Mouse (Mus musculus) lung, postnatal 0 days (tissue): ENCODE results near the gene Cby1. TPM values are rescaled to one million over a fixed set of nuclear protein-coding genes. Genes with fewer than 3 reads are reported as not detected.
"Not testable (repeated sequence)": the region's sequence is repeated elsewhere in the genome, so short reads cannot be mapped to it uniquely, and the experiment has no call there.

Source experiments
- ATAC-seq: fragments of 200-750 bp; cut with Nextera tagmentation; 2 replicates; pipeline ENCODE4 v1.8.0; 2017; ENCODE audit warnings: moderate library complexity
- DNase-seq: peaks from one replicate; pipeline ENCODE4 v3.0.0-alpha.2; 2016; ENCODE audit warnings: low spot score
- H3K27ac ChIP-seq: fragments of 300-500 bp; sonication (generic); 2 replicates; pipeline ENCODE4 v1.5.1; 2014; ENCODE audit warnings: antibody characterized with exemption, mild to moderate bottlenecking, low read length, mixed read lengths
- H3K27me3 ChIP-seq: fragments of 300-500 bp; sonication (generic); replicated peaks from 2 replicates; pipeline ENCODE4 v1.6.1; 2014; ENCODE audit warnings: low read length, mixed read lengths; ENCODE audit not compliant: insufficient read depth
- H3K36me3 ChIP-seq: fragments of 300-500 bp; sonication (generic); 2 replicates; pipeline ENCODE4 v1.6.1; 2014; ENCODE audit warnings: low read length, mixed read lengths; ENCODE audit not compliant: insufficient read depth
- H3K4me1 ChIP-seq: fragments of 300-500 bp; sonication (generic); 2 replicates; pipeline ENCODE4 v1.6.1; 2014; ENCODE audit warnings: antibody characterized with exemption, low read depth, low read length, mixed read lengths; ENCODE audit not compliant: insufficient read depth
- H3K4me2 ChIP-seq: fragments of 300-500 bp; sonication (generic); replicated peaks from 2 replicates; pipeline ENCODE4 v1.6.1; 2014; ENCODE audit warnings: low read depth, mild to moderate bottlenecking, low read length, moderate library complexity, mixed read lengths
- H3K4me3 ChIP-seq: fragments of 300-500 bp; sonication (generic); 2 replicates; pipeline ENCODE4 v1.5.1; 2014; ENCODE audit warnings: low read depth, low read length
- H3K9ac ChIP-seq: fragments of 300-500 bp; sonication (generic); replicated peaks from 2 replicates; pipeline ENCODE4 v1.6.1; 2014; ENCODE audit warnings: low read depth, mild to moderate bottlenecking
- H3K9me3 ChIP-seq: fragments of 300-500 bp; sonication (generic); 2 replicates; pipeline ENCODE4 v1.6.1; 2016; ENCODE audit warnings: low read length, mixed read lengths
- CTCF ChIP-seq: IDR thresholded peaks from 2 replicates; pipeline ENCODE4 v1.5.1; 2016; ENCODE audit warnings: antibody characterized with exemption, mild to moderate bottlenecking
- EP300 ChIP-seq: IDR thresholded peaks from 2 replicates; pipeline ENCODE4 v1.6.1; 2016; ENCODE audit warnings: antibody characterized with exemption, mild to moderate bottlenecking, control low read depth
- WGBS: fragments of 180-500 bp; shearing (Covaris S2); extraction: QIAGEN DNeasy Blood & Tissue Kit; methylation state at CpG from one replicate; pipeline ENCODE4 v1.1.7; 2014; 5-methylcytosine and 5-hydroxymethylcytosine counted together
- polyA plus RNA-seq: library from polyadenylated mRNA; unstranded; fragments of >200 nt; fragmentation: Nextera tagmentation; extraction: Ambion mirVana; gene quantifications from 2 replicates; pipeline ENCODE4 v1.2.1, GENCODE M21; 2015

Gene Cby1
- polyA plus RNA-seq, 1 experiment from 2014 or later = 45.3 TPM

GRCm38 (mm10) chr15:79670249-79670971 is 11.4 kb downstream of the Cby1 start, which contains the start of gene Tomm22:
Gene Tomm22, plus strand, starts transcription at chr15:79670861.
- DNase-seq (peak; percentile 98), ATAC-seq (peak; percentile 97)
- H3K27ac ChIP-seq = 0 out of 2 replicates have a peak within 1 kb of the TSS, but pooled peaks have one; percentile 14
- H3K4me2 ChIP-seq = peak within 1 kb of the TSS; percentile 81
- H3K36me3 ChIP-seq = peaks cover 19% of the 10 kb centered on the region
- H3K4me3 ChIP-seq = peak within 1 kb of the TSS; percentile 83
- no peaks in the 10 kb centered on the region for H3K4me1 ChIP-seq
- TF ChIP-seq CTCF = peak; percentile 71
- peak; percentile 50; the same call in 1 of the 2 replicates for TF ChIP-seq EP300
- peak within 1 kb of the TSS; percentile 82 for H3K9ac ChIP-seq
- no peaks in the 10 kb centered on the region for H3K9me3 ChIP-seq
- H3K27me3 ChIP-seq = no peaks in the 10 kb centered on the region
- WGBS = 20% methylated on average over 32 of the region's 33 CpGs

DNA sequence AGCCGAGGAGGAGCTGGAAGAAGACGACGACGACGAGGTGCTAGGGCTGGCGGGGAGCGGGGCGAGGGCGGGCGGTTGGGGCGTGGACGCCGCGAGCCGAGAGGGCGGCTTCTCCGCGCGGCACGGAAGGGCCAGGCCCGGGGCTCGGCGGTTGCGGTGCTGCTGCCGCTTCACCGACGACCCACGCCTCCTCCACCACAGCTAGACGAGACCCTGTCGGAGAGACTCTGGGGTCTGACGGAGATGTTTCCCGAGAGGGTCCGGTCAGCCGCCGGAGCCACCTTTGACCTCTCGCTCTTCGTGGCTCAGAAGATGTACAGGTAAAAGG is 11.9 kb downstream of the Cby1 start:
- TF ChIP-seq EP300 (no peak), CTCF (no peak)
- no peaks in the 10 kb centered on the region for H3K4me1 ChIP-seq
- peak overlapping the region; percentile 82 for H3K9ac ChIP-seq
- ATAC-seq (peak; percentile 25), DNase-seq (no peak)
- H3K36me3 ChIP-seq = peaks cover 21% of the 10 kb centered on the region; the same call in 1 of the 2 replicates
- H3K27me3 ChIP-seq = no peaks in the 10 kb centered on the region
- WGBS = under 1% methylated on average over 29 of the region's 37 CpGs
- no peaks in the 10 kb centered on the region for H3K9me3 ChIP-seq
- H3K4me3 ChIP-seq = peak overlapping the region; percentile 83
- H3K4me2 ChIP-seq = peak overlapping the region; percentile 81
- H3K27ac ChIP-seq = no peak overlapping the region

DNA sequence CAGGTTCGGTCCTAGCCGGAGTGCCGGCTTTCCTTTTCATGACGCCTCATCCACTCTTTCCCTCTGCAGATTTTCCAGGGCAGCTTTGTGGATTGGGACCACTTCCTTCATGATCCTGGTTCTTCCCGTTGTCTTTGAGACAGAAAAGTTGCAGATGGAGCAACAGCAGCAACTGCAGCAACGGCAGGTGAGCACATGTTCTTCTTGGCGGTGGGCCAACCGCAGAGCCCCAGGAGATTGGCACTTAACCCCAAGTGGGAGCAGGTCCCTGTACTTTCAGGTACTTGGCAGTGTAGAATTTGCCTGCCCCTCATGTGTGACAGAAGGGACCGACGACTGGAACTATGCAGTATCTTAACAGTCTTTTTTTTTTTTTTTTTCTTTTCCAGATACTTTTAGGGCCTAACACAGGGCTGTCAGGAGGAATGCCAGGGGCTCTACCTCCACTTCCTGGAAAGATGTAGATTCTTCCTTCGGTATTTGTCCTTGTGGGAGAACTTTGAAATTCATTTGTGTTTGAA is 12.9 kb downstream of the Cby1 start:
- WGBS = 58% methylated on average over 11 of the region's 11 CpGs
- ATAC-seq, H3K27ac ChIP-seq, H3K9me3 ChIP-seq, DNase-seq, H3K4me3 ChIP-seq, H3K4me1 ChIP-seq, H3K27me3 ChIP-seq, H3K9ac ChIP-seq: not testable (repeated sequence)
- H3K36me3 ChIP-seq = peaks cover 21% of the 10 kb centered on the region; the same call in 1 of the 2 replicates
- peak overlapping the region; percentile 81 for H3K4me2 ChIP-seq

DNA sequence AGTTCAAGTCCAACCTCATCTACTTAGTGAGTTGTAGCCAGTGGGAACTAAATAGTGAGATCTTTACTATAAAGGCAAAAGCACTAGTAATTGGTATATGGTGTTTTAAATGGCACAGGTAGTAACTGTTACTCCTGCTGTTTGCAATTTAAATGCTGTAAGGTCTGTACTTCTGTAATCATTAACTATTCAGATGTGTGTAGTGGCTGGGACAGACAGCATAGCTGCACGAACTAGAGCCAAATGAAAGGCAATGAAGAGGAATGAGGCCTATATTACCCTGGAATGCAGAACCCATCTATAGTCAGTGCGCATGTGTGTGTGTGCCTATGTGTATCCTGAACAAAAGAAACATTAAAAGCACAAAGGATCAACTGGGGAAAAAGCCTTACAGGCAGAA is 18.9 kb downstream of the Cby1 start:
- H3K4me1 ChIP-seq = no peaks in the 10 kb centered on the region
- H3K4me2 ChIP-seq = no peak overlapping the region
- no peak overlapping the region for H3K27ac ChIP-seq
- ATAC-seq = no peak
- WGBS = 74% methylated on average over 2 of the region's 2 CpGs
- no peak for DNase-seq
- no peak overlapping the region for H3K4me3 ChIP-seq
- H3K9me3 ChIP-seq = no peaks in the 10 kb centered on the region
- no peak for TF ChIP-seq CTCF
- no peak for TF ChIP-seq EP300
- H3K36me3 ChIP-seq = peaks cover 21% of the 10 kb centered on the region; the same call in 1 of the 2 replicates
- no peaks in the 10 kb centered on the region for H3K27me3 ChIP-seq
- no peak overlapping the region for H3K9ac ChIP-seq

DNA sequence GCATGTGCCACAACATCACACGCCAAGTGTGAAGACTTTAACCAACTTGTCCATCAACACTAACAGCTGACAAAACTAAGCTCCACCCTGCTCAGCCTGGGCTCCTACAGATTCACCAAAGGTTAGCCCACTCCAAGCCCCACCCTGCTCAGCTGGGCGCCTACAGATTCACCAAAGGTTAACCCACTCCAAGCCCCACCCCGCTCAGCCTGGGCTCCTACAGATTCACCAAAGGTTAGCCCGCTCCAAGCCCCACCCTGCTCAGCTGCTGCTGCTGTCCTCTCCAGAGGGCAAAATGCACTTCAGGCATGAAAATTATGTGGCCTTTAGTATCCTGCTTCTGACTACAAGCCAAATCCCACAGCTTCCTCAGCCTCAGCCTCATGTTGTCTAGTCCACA is 23.0 kb downstream of the Cby1 start:
- no peak overlapping the region for H3K4me3 ChIP-seq
- H3K27ac ChIP-seq = no peak overlapping the region
- DNase-seq (no peak), ATAC-seq (no peak)
- WGBS = 87% methylated on average over 4 of the region's 4 CpGs
- H3K4me2 ChIP-seq = no peak overlapping the region
- H3K4me1 ChIP-seq = peaks cover 30% of the 10 kb centered on the region
- no peaks in the 10 kb centered on the region for H3K36me3 ChIP-seq
- no peaks in the 10 kb centered on the region for H3K9me3 ChIP-seq
- no peaks in the 10 kb centered on the region for H3K27me3 ChIP-seq
- no peak overlapping the region for H3K9ac ChIP-seq
- TF ChIP-seq EP300 (no peak), CTCF (no peak)

- Histone ChIP-seq H3K9me3 (no peaks in the 10 kb centered on the region), H3K4me1 (peaks cover 30% of the 10 kb centered on the region), H3K4me2 (no peak overlapping the region; the same call in 1 of the 2 replicates), H3K36me3 (no peaks in the 10 kb centered on the region), H3K27ac (no peak overlapping the region), H3K9ac (no peak overlapping the region), H3K27me3 (no peaks in the 10 kb centered on the region), H3K4me3 (no peak overlapping the region)
- no peak for TF ChIP-seq CTCF
- no peak for TF ChIP-seq EP300
- 65% methylated on average over 6 of the region's 6 CpGs for WGBS
- no peak for ATAC-seq
- peak; percentile 67 for DNase-seq
Measured at GRCm38 (mm10) chr15:79683146-79683545, 24.1 kb downstream of the Cby1 start.
